Mouse (Mus musculus) heart, postnatal 25 days (tissue): ENCODE results near the gene Bud23. TPM values are rescaled to one million over a fixed set of nuclear protein-coding genes. Genes with fewer than 3 reads are reported as not detected.

Source experiments
- DNase-seq: peaks from one replicate; pipeline ENCODE4 v3.0.0; 2022; ENCODE audit warnings: low spot score
- intact Hi-C: fragments of 180-260 bp; cut with DNase I; formaldehyde crosslinking; loops from one replicate; pipeline ENCODE4 v1.15.1; 2025
- total RNA-seq, 2 experiments: library from RNA; stranded (reverse); gene quantifications; 2 replicates each; pipeline ENCODE4 v1.2.3; 2021

The Bud23 gene
- total RNA-seq, 2 experiments from 2014 or later: 22.3 to 22.7 TPM

- DNase-seq: peak; percentile 35
- intact Hi-C loops: no loop called here
These were observed 35.5 kb downstream of the Bud23 start for GRCm38 (mm10) chr5:135029007-135029854.

- no peak for DNase-seq
- intact Hi-C loops: no loop called here
These were observed 38.9 kb downstream of the Bud23 start for GRCm38 (mm10) chr5:135025899-135026298.

GRCm38 (mm10) chr5:135024665-135025224 is 40.0 kb downstream of the Bud23 start:
- DNase-seq: no peak
- intact Hi-C loops: loop anchor here (5.0 kb wide), 1 partner anchor 38 kb away; the partner anchor contains the start of genes Bud23 and Dnajc30

- intact Hi-C loops: loop anchor here (5.0 kb wide), 1 partner anchor 39 kb away; the partner anchor contains the start of genes Bud23 and Dnajc30
- DNase-seq: peak; percentile 88
These were observed 41.2 kb downstream of the Bud23 start, which contains the start of gene Stx1a for GRCm38 (mm10) chr5:135023344-135024173. Gene Stx1a (plus strand): TSS chr5:135023482.

- no peak for DNase-seq
- intact Hi-C loops: loop anchor here (5.0 kb wide), 1 partner anchor 40 kb away; the partner anchor contains the start of genes Bud23 and Dnajc30
These were observed 42.9 kb downstream of the Bud23 start for GRCm38 (mm10) chr5:135021814-135022213.

- DNase-seq: no peak
- intact Hi-C loops: loop anchor here (5.0 kb wide), 1 partner anchor 61 kb away; the partner anchor contains the start of gene Vps37d
These were observed 48.5 kb downstream of the Bud23 start for GRCm38 (mm10) chr5:135016224-135016759.

GRCm38 (mm10) chr5:135015497-135015896 is 49.3 kb downstream of the Bud23 start:
- peak; percentile 59 for DNase-seq
- intact Hi-C loops: loop anchor here (5.0 kb wide), 1 partner anchor 62 kb away; the partner anchor contains the start of gene Vps37d

- intact Hi-C loops: loop anchor here (5.0 kb wide), 2 partner anchors 174 to 274 kb away; partner anchors contain the start of gene Baz1b
- DNase-seq: peak; percentile 42
These were observed 51.9 kb downstream of the Bud23 start for GRCm38 (mm10) chr5:135012671-135013441.

- no peak for DNase-seq
- intact Hi-C loops: loop anchor here (5.0 kb wide), 2 partner anchors 175 to 275 kb away; partner anchors contain the start of gene Baz1b
These were observed 52.7 kb downstream of the Bud23 start for GRCm38 (mm10) chr5:135011809-135012613.

- intact Hi-C loops: loop anchor here (5.0 kb wide), 2 partner anchors 176 to 276 kb away; partner anchors contain the start of gene Baz1b
- DNase-seq: no peak
These were observed 53.7 kb downstream of the Bud23 start for GRCm38 (mm10) chr5:135010841-135011743.

- no peak for DNase-seq
- intact Hi-C loops: loop anchor here (5.0 kb wide), 2 partner anchors 177 to 277 kb away; partner anchors contain the start of gene Baz1b
These were observed 54.4 kb downstream of the Bud23 start for GRCm38 (mm10) chr5:135010320-135010709.

GRCm38 (mm10) chr5:135009590-135010319 is 55.0 kb downstream of the Bud23 start:
- intact Hi-C loops: loop anchor here (5.0 kb wide), 2 partner anchors 178 to 278 kb away; partner anchors contain the start of gene Baz1b

GRCm38 (mm10) chr5:135008671-135009589 is 55.8 kb downstream of the Bud23 start, which contains the start of gene Abhd11:
Gene Abhd11 (plus strand): TSS chr5:135009152.
- peak; percentile 99 for DNase-seq
- intact Hi-C loops: no loop called here

More at GRCm38 (mm10) chr5:135009590-135010319, 55.0 kb downstream of the Bud23 start:
- DNase-seq: peak; percentile 82

GRCm38 (mm10) chr5:135007802-135008571 is 56.8 kb downstream of the Bud23 start:
- intact Hi-C loops: no loop called here
- DNase-seq: no peak
